Mouse (Mus musculus): Measurements from ENCODE around the gene Tmem8. TPM values are rescaled to one million over a fixed set of nuclear protein-coding genes. Genes with fewer than 3 reads are reported as not detected.
"Not testable (repeated sequence)": the region's sequence is repeated elsewhere in the genome, so short reads cannot be mapped to it uniquely, and the experiment has no call there.

Tmem8 gene
- polyA plus RNA-seq, 1 experiment from 2014 or later = 2.9 TPM

- H3K9ac ChIP-seq = no peak overlapping the region
- ATAC-seq (ENCODE audit: insufficient number of reproducible peaks, low FRiP score, low TSS enrichment, low read depth) = no peak
Measured at GRCm38 (mm10) chr17:26112751-26113150, 348 bp upstream of the Tmem8 start.

GRCm38 (mm10) chr17:26114061-26114460 is 962 bp downstream of the Tmem8 start:
- peak overlapping the region; percentile 96 for H3K4me2 ChIP-seq (replicated peaks)
- peak overlapping the region; percentile 58 for H3K4me3 ChIP-seq (replicated peaks)
- H3K9ac ChIP-seq = no peak overlapping the region
- H3K27ac ChIP-seq (replicated peaks) = no peak overlapping the region
- peaks cover 12% of the 10 kb centered on the region for H3K4me1 ChIP-seq
- no peak for ATAC-seq (ENCODE audit: insufficient number of reproducible peaks, low FRiP score, low TSS enrichment, low read depth)
- no peaks in the 10 kb centered on the region for H3K9me3 ChIP-seq (replicated peaks)
- peaks cover 88% of the 10 kb centered on the region for H3K27me3 ChIP-seq
- H3K36me3 ChIP-seq = no peaks in the 10 kb centered on the region
- WGBS = 12% methylated on average over 8 of the region's 8 CpGs

More at GRCm38 (mm10) chr17:26112751-26113150, 348 bp upstream of the Tmem8 start:
- WGBS = 14% methylated on average over 14 of the region's 14 CpGs
- Histone ChIP-seq H3K4me3 (replicated peaks) (peak overlapping the region; percentile 58), H3K36me3 (no peaks in the 10 kb centered on the region), H3K27me3 (peaks cover 77% of the 10 kb centered on the region), H3K9me3 (replicated peaks) (no peaks in the 10 kb centered on the region), H3K4me1 (peaks cover 12% of the 10 kb centered on the region), H3K27ac (replicated peaks) (no peak overlapping the region), H3K4me2 (replicated peaks) (peak overlapping the region; percentile 96)

GRCm38 (mm10) chr17:26114461-26114860 is 1.4 kb downstream of the Tmem8 start:
- H3K27ac ChIP-seq (replicated peaks); H3K36me3 ChIP-seq; H3K4me2 ChIP-seq (replicated peaks); ATAC-seq (ENCODE audit: insufficient number of reproducible peaks, low FRiP score, low TSS enrichment, low read depth); H3K9ac ChIP-seq; H3K9me3 ChIP-seq (replicated peaks); H3K4me3 ChIP-seq (replicated peaks): not testable (repeated sequence)
- WGBS = 66% methylated on average over 7 of the region's 7 CpGs
- Histone ChIP-seq H3K4me1 (peaks cover 12% of the 10 kb centered on the region), H3K27me3 (peaks cover 92% of the 10 kb centered on the region)

- no peak for ATAC-seq (ENCODE audit: insufficient number of reproducible peaks, low FRiP score, low TSS enrichment, low read depth)
- Histone ChIP-seq H3K36me3 (no peaks in the 10 kb centered on the region), H3K27ac (replicated peaks) (no peak overlapping the region), H3K4me1 (peaks cover 12% of the 10 kb centered on the region), H3K27me3 (peaks cover 88% of the 10 kb centered on the region), H3K4me3 (replicated peaks) (no peak overlapping the region), H3K9me3 (replicated peaks) (no peaks in the 10 kb centered on the region), H3K4me2 (replicated peaks) (no peak overlapping the region), H3K9ac (no peak overlapping the region)
- 82% methylated on average over 7 of the region's 7 CpGs for WGBS
Measured at GRCm38 (mm10) chr17:26115205-26115898, 2.3 kb downstream of the Tmem8 start.

- no peak overlapping the region for H3K4me3 ChIP-seq (replicated peaks)
- H3K27ac ChIP-seq (replicated peaks) = no peak overlapping the region
- ATAC-seq (ENCODE audit: insufficient number of reproducible peaks, low FRiP score, low TSS enrichment, low read depth) = no peak
- H3K27me3 ChIP-seq = peaks cover 82% of the 10 kb centered on the region
- H3K36me3 ChIP-seq = no peaks in the 10 kb centered on the region
- H3K4me1 ChIP-seq = peaks cover 12% of the 10 kb centered on the region
- H3K4me2 ChIP-seq (replicated peaks) = no peak overlapping the region
- H3K9me3 ChIP-seq (replicated peaks) = no peaks in the 10 kb centered on the region
- WGBS = 51% methylated on average over 3 of the region's 3 CpGs
- no peak overlapping the region for H3K9ac ChIP-seq
Measured at GRCm38 (mm10) chr17:26115956-26116487, 2.9 kb downstream of the Tmem8 start.

- Histone ChIP-seq H3K4me2 (replicated peaks) (no peak overlapping the region), H3K36me3 (no peaks in the 10 kb centered on the region), H3K9ac (no peak overlapping the region), H3K27me3 (peaks cover 75% of the 10 kb centered on the region), H3K4me3 (replicated peaks) (no peak overlapping the region), H3K4me1 (peaks cover 12% of the 10 kb centered on the region), H3K27ac (replicated peaks) (no peak overlapping the region), H3K9me3 (replicated peaks) (no peaks in the 10 kb centered on the region)
- ATAC-seq (ENCODE audit: insufficient number of reproducible peaks, low FRiP score, low TSS enrichment, low read depth) = no peak
- 81% methylated on average over 17 of the region's 17 CpGs for WGBS
Measured at GRCm38 (mm10) chr17:26116503-26117258, 3.6 kb downstream of the Tmem8 start.

GRCm38 (mm10) chr17:26119766-26120710 is 6.9 kb downstream of the Tmem8 start:
- peaks cover 16% of the 10 kb centered on the region for H3K4me1 ChIP-seq
- no peak overlapping the region for H3K27ac ChIP-seq (replicated peaks)
- H3K4me3 ChIP-seq (replicated peaks) = no peak overlapping the region
- WGBS = 41% methylated on average over 33 of the region's 33 CpGs
- 0 out of 2 replicates have a peak overlapping the region, but pooled peaks have one; percentile 11 for H3K4me2 ChIP-seq (replicated peaks)
- no peaks in the 10 kb centered on the region for H3K9me3 ChIP-seq (replicated peaks)
- peaks cover 1% of the 10 kb centered on the region; the same call in 1 of the 2 replicates for H3K36me3 ChIP-seq
- peaks cover 41% of the 10 kb centered on the region for H3K27me3 ChIP-seq
- 0 out of 2 replicates have a peak, but pooled peaks have one; percentile 22 for ATAC-seq (ENCODE audit: insufficient number of reproducible peaks, low FRiP score, low TSS enrichment, low read depth)
- H3K9ac ChIP-seq = no peak overlapping the region

GRCm38 (mm10) chr17:26122431-26123140 is 9.5 kb downstream of the Tmem8 start:
- H3K9me3 ChIP-seq (replicated peaks) = no peaks in the 10 kb centered on the region
- peaks cover 16% of the 10 kb centered on the region for H3K4me1 ChIP-seq
- H3K36me3 ChIP-seq = peaks cover 25% of the 10 kb centered on the region
- no peak overlapping the region for H3K9ac ChIP-seq
- WGBS = 55% methylated on average over 5 of the region's 5 CpGs
- H3K27ac ChIP-seq (replicated peaks) = no peak overlapping the region
- 0 out of 2 replicates have a peak overlapping the region, but pooled peaks have one; percentile 98 for H3K4me3 ChIP-seq (replicated peaks)
- H3K4me2 ChIP-seq (replicated peaks) = no peak overlapping the region
- peaks cover 17% of the 10 kb centered on the region for H3K27me3 ChIP-seq
- ATAC-seq (ENCODE audit: insufficient number of reproducible peaks, low FRiP score, low TSS enrichment, low read depth) = no peak

- peak within 1 kb of the TSS; percentile 78 for H3K4me2 ChIP-seq (replicated peaks)
- under 1% methylated on average over 32 of the region's 32 CpGs for WGBS
- H3K4me3 ChIP-seq (replicated peaks) = peak within 1 kb of the TSS; percentile 98
- ATAC-seq (ENCODE audit: insufficient number of reproducible peaks, low FRiP score, low TSS enrichment, low read depth) = peak; percentile 89
- peak within 1 kb of the TSS; percentile 60; the same call in 1 of the 2 replicates for H3K27ac ChIP-seq (replicated peaks)
- H3K36me3 ChIP-seq = peaks cover 32% of the 10 kb centered on the region
- peaks cover 16% of the 10 kb centered on the region for H3K4me1 ChIP-seq
- H3K9ac ChIP-seq = peak within 1 kb of the TSS; percentile 82
- H3K27me3 ChIP-seq = peaks cover 10% of the 10 kb centered on the region; the same call in 1 of the 2 replicates
- no peaks in the 10 kb centered on the region for H3K9me3 ChIP-seq (replicated peaks)
Measured at GRCm38 (mm10) chr17:26123267-26123684, 10.2 kb downstream of the Tmem8 start, which contains the start of gene Mrpl28. TSS of gene Mrpl28 (plus strand) at chr17:26123500.

- WGBS = 90% methylated on average over 7 of the region's 7 CpGs
- H3K36me3 ChIP-seq = peaks cover 44% of the 10 kb centered on the region
- H3K4me1 ChIP-seq = peaks cover 16% of the 10 kb centered on the region
Measured at GRCm38 (mm10) chr17:26124560-26124959, 11.5 kb downstream of the Tmem8 start.

More at GRCm38 (mm10) chr17:26124560-26124959, 11.5 kb downstream of the Tmem8 start:
- ATAC-seq (ENCODE audit: insufficient number of reproducible peaks, low FRiP score, low TSS enrichment, low read depth) = no peak
- H3K27ac ChIP-seq (replicated peaks) = no peak overlapping the region
- peak overlapping the region; percentile 82 for H3K9ac ChIP-seq
- H3K4me3 ChIP-seq (replicated peaks) = peak overlapping the region; percentile 98
- H3K27me3 ChIP-seq = no peaks in the 10 kb centered on the region
- H3K4me2 ChIP-seq (replicated peaks) = peak overlapping the region; percentile 78
- H3K9me3 ChIP-seq (replicated peaks) = no peaks in the 10 kb centered on the region

Measured in embryonic facial prominence, embryonic 15.5 days (tissue).